Mouse (Mus musculus) forebrain, embryonic 12.5 days (tissue): ENCODE measurements around the gene BC049352. TPM values are rescaled to one million over a fixed set of nuclear protein-coding genes. Genes with fewer than 3 reads are reported as not detected.

ENCODE experiments used
- ATAC-seq: fragments of 200-750 bp; cut with Nextera tagmentation; 2 replicates; pipeline ENCODE4 v1.8.0; 2017; ENCODE audit warnings: moderate TSS enrichment; ENCODE audit not compliant: low FRiP score
- H3K27ac ChIP-seq: fragments of 300-500 bp; sonication (generic); 2 replicates; pipeline ENCODE4 v1.5.1; 2016; ENCODE audit warnings: mild to moderate bottlenecking
- H3K27me3 ChIP-seq: fragments of 300-500 bp; sonication (generic); 2 replicates; pipeline ENCODE4 v1.6.1; 2016; ENCODE audit warnings: mild to moderate bottlenecking
- H3K36me3 ChIP-seq: fragments of 300-500 bp; sonication (generic); replicated peaks from 2 replicates; pipeline ENCODE4 v1.6.1; 2016; ENCODE audit warnings: mild to moderate bottlenecking
- H3K4me1 ChIP-seq: fragments of 300-500 bp; sonication (generic); 2 replicates; pipeline ENCODE4 v1.6.1; 2016
- H3K4me2 ChIP-seq: fragments of 300-500 bp; sonication (generic); 2 replicates; pipeline ENCODE4 v1.6.1; 2016; ENCODE audit warnings: mild to moderate bottlenecking, moderate library complexity
- H3K4me3 ChIP-seq: fragments of 300-500 bp; sonication (generic); replicated peaks from 2 replicates; pipeline ENCODE4 v1.5.1; 2016; ENCODE audit warnings: mild to moderate bottlenecking
- H3K9ac ChIP-seq: fragments of 300-500 bp; sonication (generic); 2 replicates; pipeline ENCODE4 v1.6.1; 2016; ENCODE audit warnings: mild to moderate bottlenecking
- H3K9me3 ChIP-seq: fragments of 300-500 bp; sonication (generic); 2 replicates; pipeline ENCODE4 v1.6.1; 2016
- WGBS: fragments of 180-500 bp; shearing (Covaris S2); methylation state at CpG from one replicate; pipeline ENCODE4 v1.1.7; 2016; 5-methylcytosine and 5-hydroxymethylcytosine counted together
- polyA plus RNA-seq: library from polyadenylated mRNA; unstranded; fragments of >200 nt; fragmentation: Nextera tagmentation; extraction: Ambion mirVana; gene quantifications from 2 replicates; pipeline ENCODE4 v1.2.1, GENCODE M21; 2016

Gene BC049352
- polyA plus RNA-seq, 1 experiment from 2014 or later: 0.18 TPM

- no peak overlapping the region for H3K4me3 ChIP-seq
- H3K4me2 ChIP-seq: no peak overlapping the region
- ATAC-seq: no peak
- 83% methylated on average over 8 of the region's 8 CpGs for WGBS
- H3K27me3 ChIP-seq: no peaks in the 10 kb centered on the region
- no peaks in the 10 kb centered on the region for H3K4me1 ChIP-seq
- no peaks in the 10 kb centered on the region for H3K9me3 ChIP-seq
- no peak overlapping the region for H3K9ac ChIP-seq
- H3K36me3 ChIP-seq: no peaks in the 10 kb centered on the region
- no peak overlapping the region for H3K27ac ChIP-seq
These were observed 47.6 kb downstream of the BC049352 start for GRCm38 (mm10) chr9:45229359-45229758.

GRCm38 (mm10) chr9:45235668-45236227 lies 53.9 kb downstream of the BC049352 start:
- 84% methylated on average over 6 of the region's 6 CpGs for WGBS
- Histone ChIP-seq H3K4me3 (no peak overlapping the region), H3K27ac (no peak overlapping the region), H3K27me3 (no peaks in the 10 kb centered on the region), H3K9ac (no peak overlapping the region), H3K4me1 (no peaks in the 10 kb centered on the region), H3K4me2 (no peak overlapping the region), H3K9me3 (no peaks in the 10 kb centered on the region), H3K36me3 (no peaks in the 10 kb centered on the region)
- no peak for ATAC-seq

GRCm38 (mm10) chr9:45236744-45237143 lies 54.9 kb downstream of the BC049352 start:
- Histone ChIP-seq H3K4me1 (no peaks in the 10 kb centered on the region), H3K9ac (no peak overlapping the region), H3K36me3 (no peaks in the 10 kb centered on the region), H3K4me2 (no peak overlapping the region), H3K27me3 (no peaks in the 10 kb centered on the region), H3K4me3 (no peak overlapping the region), H3K27ac (no peak overlapping the region), H3K9me3 (no peaks in the 10 kb centered on the region)
- WGBS: 41% methylated on average over 7 of the region's 7 CpGs
- no peak for ATAC-seq

GRCm38 (mm10) chr9:45241397-45241796 lies 59.6 kb downstream of the BC049352 start:
- H3K4me3 ChIP-seq: no peak overlapping the region
- no peaks in the 10 kb centered on the region for H3K27me3 ChIP-seq
- 76% methylated on average over 5 of the region's 5 CpGs for WGBS
- no peaks in the 10 kb centered on the region for H3K9me3 ChIP-seq
- no peaks in the 10 kb centered on the region for H3K36me3 ChIP-seq
- no peak for ATAC-seq
- H3K27ac ChIP-seq: no peak overlapping the region
- H3K4me2 ChIP-seq: no peak overlapping the region
- H3K9ac ChIP-seq: no peak overlapping the region
- no peaks in the 10 kb centered on the region for H3K4me1 ChIP-seq

GRCm38 (mm10) chr9:45245432-45245831 lies 63.6 kb downstream of the BC049352 start:
- Histone ChIP-seq H3K27ac (no peak overlapping the region), H3K27me3 (no peaks in the 10 kb centered on the region), H3K36me3 (no peaks in the 10 kb centered on the region), H3K9ac (no peak overlapping the region), H3K4me2 (no peak overlapping the region), H3K9me3 (no peaks in the 10 kb centered on the region), H3K4me3 (no peak overlapping the region), H3K4me1 (no peaks in the 10 kb centered on the region)
- 76% methylated on average over 1 of the region's 1 CpGs for WGBS
- ATAC-seq: no peak

- Histone ChIP-seq H3K36me3 (no peaks in the 10 kb centered on the region), H3K4me3 (no peak overlapping the region), H3K4me2 (no peak overlapping the region), H3K27ac (no peak overlapping the region), H3K9me3 (no peaks in the 10 kb centered on the region), H3K4me1 (no peaks in the 10 kb centered on the region), H3K9ac (no peak overlapping the region), H3K27me3 (no peaks in the 10 kb centered on the region)
- ATAC-seq: no peak
- WGBS: 90% methylated on average over 6 of the region's 6 CpGs
These were observed 64.3 kb downstream of the BC049352 start for GRCm38 (mm10) chr9:45246060-45246459.

GRCm38 (mm10) chr9:45247536-45247935 lies 65.7 kb downstream of the BC049352 start:
- Histone ChIP-seq H3K27me3 (no peaks in the 10 kb centered on the region), H3K9me3 (no peaks in the 10 kb centered on the region), H3K27ac (no peak overlapping the region), H3K36me3 (no peaks in the 10 kb centered on the region), H3K9ac (no peak overlapping the region), H3K4me3 (no peak overlapping the region), H3K4me1 (no peaks in the 10 kb centered on the region), H3K4me2 (no peak overlapping the region)
- WGBS: 67% methylated on average over 2 of the region's 2 CpGs
- no peak for ATAC-seq

- WGBS: 91% methylated on average over 7 of the region's 7 CpGs
- no peak overlapping the region for H3K27ac ChIP-seq
These were observed 68.5 kb downstream of the BC049352 start for GRCm38 (mm10) chr9:45250306-45250705.

GRCm38 (mm10) chr9:45251281-45251680 lies 69.5 kb downstream of the BC049352 start:
- Histone ChIP-seq H3K36me3 (no peaks in the 10 kb centered on the region), H3K4me3 (no peak overlapping the region), H3K27me3 (peaks cover 3% of the 10 kb centered on the region; the same call in 1 of the 2 replicates), H3K4me1 (no peaks in the 10 kb centered on the region), H3K9ac (no peak overlapping the region), H3K9me3 (no peaks in the 10 kb centered on the region), H3K4me2 (no peak overlapping the region), H3K27ac (no peak overlapping the region)
- WGBS: 84% methylated on average over 3 of the region's 3 CpGs
- no peak for ATAC-seq

More at GRCm38 (mm10) chr9:45250306-45250705, 68.5 kb downstream of the BC049352 start:
- Histone ChIP-seq H3K4me2 (no peak overlapping the region), H3K4me3 (no peak overlapping the region), H3K9me3 (no peaks in the 10 kb centered on the region), H3K27me3 (no peaks in the 10 kb centered on the region), H3K9ac (no peak overlapping the region), H3K4me1 (no peaks in the 10 kb centered on the region), H3K36me3 (no peaks in the 10 kb centered on the region)
- ATAC-seq: no peak

GRCm38 (mm10) chr9:45251990-45252389 lies 70.2 kb downstream of the BC049352 start:
- no peak overlapping the region for H3K4me2 ChIP-seq
- no peak overlapping the region for H3K9ac ChIP-seq
- peaks cover 3% of the 10 kb centered on the region; the same call in 1 of the 2 replicates for H3K27me3 ChIP-seq
- no peak overlapping the region for H3K27ac ChIP-seq
- H3K4me3 ChIP-seq: no peak overlapping the region
- H3K4me1 ChIP-seq: no peaks in the 10 kb centered on the region
- ATAC-seq: no peak
- H3K36me3 ChIP-seq: no peaks in the 10 kb centered on the region
- 84% methylated on average over 4 of the region's 4 CpGs for WGBS
- no peaks in the 10 kb centered on the region for H3K9me3 ChIP-seq

GRCm38 (mm10) chr9:45252395-45252794 lies 70.6 kb downstream of the BC049352 start:
- Histone ChIP-seq H3K9ac (no peak overlapping the region), H3K27me3 (peaks cover 3% of the 10 kb centered on the region; the same call in 1 of the 2 replicates), H3K4me2 (no peak overlapping the region), H3K27ac (no peak overlapping the region), H3K4me3 (no peak overlapping the region), H3K9me3 (no peaks in the 10 kb centered on the region), H3K36me3 (no peaks in the 10 kb centered on the region), H3K4me1 (no peaks in the 10 kb centered on the region)
- ATAC-seq: no peak
- WGBS: 79% methylated on average over 6 of the region's 6 CpGs

GRCm38 (mm10) chr9:45254021-45254420 lies 72.2 kb downstream of the BC049352 start:
- 55% methylated on average over 6 of the region's 6 CpGs for WGBS
- no peak overlapping the region for H3K4me2 ChIP-seq
- H3K9me3 ChIP-seq: no peaks in the 10 kb centered on the region
- H3K4me3 ChIP-seq: no peak overlapping the region
- H3K4me1 ChIP-seq: no peaks in the 10 kb centered on the region
- H3K27ac ChIP-seq: no peak overlapping the region
- H3K27me3 ChIP-seq: peaks cover 3% of the 10 kb centered on the region; the same call in 1 of the 2 replicates
- H3K9ac ChIP-seq: no peak overlapping the region
- H3K36me3 ChIP-seq: no peaks in the 10 kb centered on the region
- ATAC-seq: no peak

GRCm38 (mm10) chr9:45254605-45255004 lies 72.8 kb downstream of the BC049352 start:
- no peaks in the 10 kb centered on the region for H3K9me3 ChIP-seq
- peaks cover 3% of the 10 kb centered on the region; the same call in 1 of the 2 replicates for H3K27me3 ChIP-seq
- no peak overlapping the region for H3K4me2 ChIP-seq
- no peaks in the 10 kb centered on the region for H3K36me3 ChIP-seq
- H3K27ac ChIP-seq: no peak overlapping the region
- ATAC-seq: no peak
- H3K4me1 ChIP-seq: no peaks in the 10 kb centered on the region
- no peak overlapping the region for H3K4me3 ChIP-seq
- 63% methylated on average over 4 of the region's 4 CpGs for WGBS
- no peak overlapping the region for H3K9ac ChIP-seq
